Mouse (Mus musculus) heart, adult 2 months (tissue): ENCODE measurements around the gene Ralb. TPM values are rescaled to one million over a fixed set of nuclear protein-coding genes. Genes with fewer than 3 reads are reported as not detected.

ENCODE experiments used
- DNase-seq, 2 experiments: peaks; one replicate each; pipeline ENCODE4 v3.0.0; 2021
- H3K27ac ChIP-seq: fragments of 200-600 bp; 2 replicates; pipeline ENCODE4 v1.8.1; 2022
- H3K27me3 ChIP-seq: fragments of 200-500 bp; 2 replicates; pipeline ENCODE4 v1.6.1; 2012; ENCODE audit warnings: mild to moderate bottlenecking, low read length, inconsistent platforms, mixed read lengths; ENCODE audit not compliant: control insufficient read depth, insufficient read depth
- H3K36me3 ChIP-seq: fragments of 200-500 bp; 2 replicates; pipeline ENCODE4 v1.6.1; 2012; ENCODE audit warnings: low read length, inconsistent platforms; ENCODE audit not compliant: control insufficient read depth, insufficient read depth
- H3K4me1 ChIP-seq: fragments of 200-500 bp; 2 replicates; pipeline ENCODE4 v1.6.1; 2011; ENCODE audit warnings: low read length; ENCODE audit not compliant: control insufficient read depth, insufficient read depth
- H3K4me3 ChIP-seq: fragments of 200-600 bp; 2 replicates; pipeline ENCODE4 v1.8.1; 2022
- H3K79me2 ChIP-seq: fragments of 200-500 bp; replicated peaks from 2 replicates; pipeline ENCODE4 v1.6.1; 2012; ENCODE audit warnings: mild to moderate bottlenecking, inconsistent platforms, low read length, moderate library complexity, mixed read lengths; ENCODE audit not compliant: control insufficient read depth, insufficient read depth
- H3K9ac ChIP-seq: fragments of 200-500 bp; 2 replicates; pipeline ENCODE4 v1.6.1; 2012; ENCODE audit warnings: low read depth, mild to moderate bottlenecking, control low read depth, inconsistent platforms, low read length, mixed read lengths
- CTCF ChIP-seq: fragments of 200-600 bp; IDR thresholded peaks from 2 replicates; pipeline ENCODE4 v1.8.1; 2022; ENCODE audit warnings: antibody characterized with exemption, mild to moderate bottlenecking, moderate library complexity
- EP300 ChIP-seq: fragments of 200-500 bp; IDR thresholded peaks from 2 replicates; pipeline ENCODE4 v1.6.1; 2011; ENCODE audit warnings: low read depth, low read length, control low read depth; ENCODE audit not compliant: insufficient read depth
- POLR2A ChIP-seq: fragments of 200-500 bp; IDR thresholded peaks from 2 replicates; pipeline ENCODE4 v1.6.1; 2011; ENCODE audit warnings: mild to moderate bottlenecking, low read depth, low read length, control low read depth; ENCODE audit not compliant: insufficient read depth
- WGBS: fragments of 180-500 bp; shearing (Covaris S2); methylation state at CpG from one replicate; pipeline ENCODE4 v1.1.7; 2018; 5-methylcytosine and 5-hydroxymethylcytosine counted together
- intact Hi-C: fragments of 180-260 bp; cut with DNase I; formaldehyde crosslinking; loops from one replicate; pipeline ENCODE4 v1.15.1; 2025
- polyA plus RNA-seq: library from polyadenylated mRNA; depleted of rRNA; stranded (reverse); fragments of >200 nt; gene quantifications from 2 replicates; pipeline ENCODE4 v1.2.3, GENCODE M21; 2012
- total RNA-seq, 2 experiments: library from RNA; stranded (reverse); gene quantifications; 2 replicates each; pipeline ENCODE4 v1.2.3; 2021

The Ralb gene
- total and polyA plus RNA-seq, 3 experiments: 23.1 to 30.1 (median 26.9) TPM

- Histone ChIP-seq H3K4me3 (no peak overlapping the region), H3K9ac (no peak overlapping the region), H3K79me2 (no peaks in the 10 kb centered on the region), H3K27me3 (no peaks in the 10 kb centered on the region), H3K4me1 (no peaks in the 10 kb centered on the region; the same call in 1 of the 2 replicates), H3K36me3 (no peaks in the 10 kb centered on the region), H3K27ac (no peak overlapping the region)
- no peak for DNase-seq
- WGBS: 82% methylated on average over 4 of the region's 4 CpGs
- TF ChIP-seq POLR2A: no peak
- TF ChIP-seq CTCF: no peak
- TF ChIP-seq EP300: no peak
- intact Hi-C loops: loop anchor here (5.0 kb wide), 1 partner anchor 458 kb away; no protein-coding TSS in a partner anchor
Measured at GRCm38 (mm10) chr1:119545671-119546070, 41.1 kb upstream of the Ralb start.

DNA sequence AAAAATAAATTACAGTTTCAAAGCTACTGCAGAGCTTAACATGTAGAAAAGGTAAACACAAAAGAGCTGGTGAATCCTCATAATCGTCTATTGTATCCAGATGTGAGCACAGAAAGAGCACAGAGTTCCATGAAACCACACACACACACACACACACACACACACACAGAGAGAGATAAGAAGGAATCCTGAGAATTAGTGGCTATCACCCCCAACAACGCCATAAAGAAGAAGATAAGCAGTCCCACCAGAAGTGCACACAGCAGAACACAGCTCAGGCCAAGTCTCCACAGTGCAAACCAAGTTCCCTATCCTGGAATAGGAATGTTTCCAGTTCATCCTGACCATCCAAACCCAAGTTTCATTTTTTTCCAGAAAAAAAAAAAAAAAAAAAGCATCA lies 40.6 kb upstream of the Ralb start:
- Histone ChIP-seq H3K9ac (no peak overlapping the region), H3K27ac (no peak overlapping the region), H3K79me2 (no peaks in the 10 kb centered on the region), H3K4me3 (no peak overlapping the region), H3K4me1 (no peaks in the 10 kb centered on the region; the same call in 1 of the 2 replicates), H3K36me3 (no peaks in the 10 kb centered on the region), H3K27me3 (no peaks in the 10 kb centered on the region)
- intact Hi-C loops: loop anchor here (5.0 kb wide), 1 partner anchor 458 kb away; no protein-coding TSS in a partner anchor
- DNase-seq: no peak
- TF ChIP-seq POLR2A (no peak), EP300 (no peak), CTCF (no peak)
- WGBS: 48% methylated on average over 2 of the region's 2 CpGs

- WGBS: 76% methylated on average over 5 of the region's 5 CpGs
- no peaks in the 10 kb centered on the region for H3K36me3 ChIP-seq
- no peak for TF ChIP-seq EP300
- no peak for TF ChIP-seq CTCF
- TF ChIP-seq POLR2A: no peak
- no peak for DNase-seq
- H3K27me3 ChIP-seq: no peaks in the 10 kb centered on the region
- no peak overlapping the region for H3K4me3 ChIP-seq
- H3K79me2 ChIP-seq: no peaks in the 10 kb centered on the region
- H3K9ac ChIP-seq: no peak overlapping the region
- H3K4me1 ChIP-seq: no peaks in the 10 kb centered on the region; the same call in 1 of the 2 replicates
- intact Hi-C loops: loop anchor here (5.0 kb wide), 1 partner anchor 457 kb away; no protein-coding TSS in a partner anchor
- no peak overlapping the region for H3K27ac ChIP-seq
Measured at GRCm38 (mm10) chr1:119544611-119545155, 40.1 kb upstream of the Ralb start.

DNA sequence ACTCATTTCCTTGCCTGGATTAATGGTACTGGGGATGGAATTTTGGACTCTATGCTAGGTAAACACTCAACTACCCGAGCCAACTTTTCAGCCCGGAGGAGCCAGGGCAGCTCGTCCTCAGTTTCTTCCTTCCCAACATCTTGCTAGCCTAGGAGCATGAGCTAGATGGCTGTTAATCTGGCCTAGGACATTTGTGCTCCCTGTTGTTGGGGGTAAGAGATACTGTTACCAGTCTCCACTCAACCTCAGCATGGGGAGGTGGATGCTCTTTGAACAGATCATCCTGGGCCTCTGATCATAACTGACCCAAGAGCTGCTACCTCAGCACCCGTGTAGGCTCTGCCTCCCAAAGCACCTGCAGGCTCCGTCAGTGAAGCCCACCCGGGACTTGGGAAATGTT lies 38.7 kb upstream of the Ralb start:
- WGBS: 86% methylated on average over 6 of the region's 6 CpGs
- Histone ChIP-seq H3K79me2 (no peaks in the 10 kb centered on the region), H3K4me3 (no peak overlapping the region), H3K4me1 (no peaks in the 10 kb centered on the region; the same call in 1 of the 2 replicates), H3K27ac (no peak overlapping the region), H3K36me3 (no peaks in the 10 kb centered on the region), H3K27me3 (no peaks in the 10 kb centered on the region), H3K9ac (no peak overlapping the region)
- DNase-seq: no peak
- TF ChIP-seq CTCF (no peak), POLR2A (no peak), EP300 (no peak)
- intact Hi-C loops: no loop called here

DNA sequence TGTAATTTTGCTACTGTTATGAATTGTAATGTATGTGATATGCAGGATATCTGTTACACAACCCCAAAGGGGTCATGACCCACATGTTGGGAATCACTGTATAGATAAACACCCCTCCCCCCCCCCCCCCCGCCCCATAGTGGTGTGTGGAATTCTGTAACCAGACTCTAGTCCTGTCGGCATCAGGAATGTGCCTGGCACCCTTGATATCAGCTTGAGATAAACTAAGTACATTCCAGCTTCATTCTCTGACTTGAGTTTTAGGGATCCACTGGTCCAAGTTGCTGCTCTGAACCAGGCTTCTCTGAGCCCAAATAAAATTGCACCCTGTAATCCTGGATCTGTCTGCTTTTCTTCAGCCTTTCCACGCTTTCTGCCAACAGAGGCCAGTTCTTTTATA lies 37.0 kb upstream of the Ralb start:
- TF ChIP-seq EP300 (no peak), CTCF (no peak), POLR2A (no peak)
- no peak overlapping the region for H3K27ac ChIP-seq
- H3K27me3 ChIP-seq: no peaks in the 10 kb centered on the region
- DNase-seq: no peak
- H3K4me1 ChIP-seq: no peaks in the 10 kb centered on the region; the same call in 1 of the 2 replicates
- no peak overlapping the region for H3K9ac ChIP-seq
- H3K4me3 ChIP-seq: no peak overlapping the region
- 63% methylated on average over 3 of the region's 3 CpGs for WGBS
- intact Hi-C loops: no loop called here
- no peaks in the 10 kb centered on the region for H3K36me3 ChIP-seq
- no peaks in the 10 kb centered on the region for H3K79me2 ChIP-seq

- H3K4me3 ChIP-seq: no peak overlapping the region
- H3K36me3 ChIP-seq: no peaks in the 10 kb centered on the region
- no peaks in the 10 kb centered on the region; the same call in 1 of the 2 replicates for H3K4me1 ChIP-seq
- intact Hi-C loops: no loop called here
- TF ChIP-seq POLR2A: no peak
- no peak for TF ChIP-seq EP300
- no peak for TF ChIP-seq CTCF
- DNase-seq: no peak
- no peaks in the 10 kb centered on the region for H3K27me3 ChIP-seq
- H3K27ac ChIP-seq: no peak overlapping the region
- no peak overlapping the region for H3K9ac ChIP-seq
- 78% methylated on average over 9 of the region's 9 CpGs for WGBS
- no peaks in the 10 kb centered on the region for H3K79me2 ChIP-seq
Measured at GRCm38 (mm10) chr1:119540836-119541557, 36.4 kb upstream of the Ralb start.
